Mouse (Mus musculus): ENCODE results near the gene Olfr1454.

- no peak for TF ChIP-seq POLR2A (IDR thresholded peaks at IDR 0.05; ENCODE audit: extremely low read depth, insufficient read depth, low read length)
- no peak for TF ChIP-seq CTCF (IDR thresholded peaks at IDR 0.05; ENCODE audit: low read depth, low read length)
These were observed at the start of gene Olfr1454 for GRCm38 (mm10) chr19:13060310-13060709.
